Mouse (Mus musculus) neutrophil, adult 59 days (primary cell): ENCODE measurements around the gene Slc17a4. TPM values are rescaled to one million over a fixed set of nuclear protein-coding genes. Genes with fewer than 3 reads are reported as not detected.

Experiments
- total RNA-seq, 2 experiments: library from RNA; stranded (reverse); gene quantifications; 1 replicate in 1 of 2; 2 replicates in 1 of 2; pipeline ENCODE4 v1.2.4; 2023

The Slc17a4 gene
- total RNA-seq, result not detected

GRCm38 (mm10) chr13:23914376-23915167 is at the start of gene Slc17a4:
Gene Slc17a4 (minus strand): TSS chr13:23915009.

DNA sequence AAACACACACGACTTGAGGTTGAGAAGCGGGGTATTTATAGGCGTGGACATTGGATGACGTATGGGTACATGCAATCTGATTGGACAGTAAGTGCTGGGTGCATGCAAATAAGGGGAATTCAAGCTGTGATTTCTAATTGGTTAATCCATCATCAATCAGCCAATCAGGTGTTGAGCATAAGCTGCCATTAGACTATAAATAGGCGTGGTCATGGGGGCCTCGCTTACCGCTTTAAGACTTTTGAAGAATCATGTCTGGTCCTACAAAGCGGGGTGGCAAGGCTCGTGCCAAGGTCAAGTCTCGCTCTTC is 19.4 kb upstream of the Slc17a4 start, which contains the start of gene Hist1h2aa:
Gene Hist1h2aa, plus strand, starts transcription at position 252 of the 310 bp plus-strand sequence.

GRCm38 (mm10) chr13:23933421-23934210 is 18.8 kb upstream of the Slc17a4 start, which contains the start of gene Hist1h2ba:
Gene Hist1h2ba (minus strand): TSS chr13:23934156.

GRCm38 (mm10) chr13:23867405-23867804 is 47.4 kb downstream of the Slc17a4 start, which contains the start of gene Slc17a1:
Gene Slc17a1 (plus strand): TSS chr13:23867750.

Other genes with a start within 250 kb of the Slc17a4 start
- gene Hist1h2ac, start 231.1 kb downstream of the Slc17a4 start, total RNA-seq, result 10 to 100 TPM; 48.0 to 51.5 TPM
- 100 to 1,000 TPM in 1 of 2 experiments, 10 to 100 TPM in 1; 97.4 to 109 TPM for gene Hist1h2bc, start 230.8 kb downstream of the Slc17a4 start, total RNA-seq
- 1 to 10 TPM in 1 of 2 experiments, under 1 TPM in 1; 0.86 to 1.1 TPM for gene Hist1h1t, start 219.2 kb downstream of the Slc17a4 start, total RNA-seq
- gene Hist1h4c, start 216.6 kb downstream of the Slc17a4 start, total RNA-seq, result 100 to 1,000 TPM; 391 to 419 TPM
- 1 to 10 TPM; 4.2 to 6.6 TPM for gene Hfe, start 204.2 kb downstream of the Slc17a4 start, total RNA-seq
- gene Hist1h1c, start 176.2 kb downstream of the Slc17a4 start, total RNA-seq, result 1,000 to 10,000 TPM; 1,619 to 1,663 TPM
- 100 to 1,000 TPM; 617 to 658 TPM for gene Hist1h3c, start 169.4 kb downstream of the Slc17a4 start, total RNA-seq
- 100 to 1,000 TPM; 868 to 875 TPM for gene Hist1h2bb, start 168.3 kb downstream of the Slc17a4 start, total RNA-seq
- gene Hist1h2ab, start 163.9 kb downstream of the Slc17a4 start, total RNA-seq, result 1,000 to 10,000 TPM; 1,294 to 1,569 TPM
- gene Hist1h3b, start 162.7 kb downstream of the Slc17a4 start, total RNA-seq, result 1,000 to 10,000 TPM; 1,352 to 1,548 TPM
- 100 to 1,000 TPM; 569 to 600 TPM for gene Hist1h4b, start 158.0 kb downstream of the Slc17a4 start, total RNA-seq
- gene Hist1h4a, start 153.8 kb downstream of the Slc17a4 start, total RNA-seq, result 100 to 1,000 TPM; 541 to 562 TPM
- gene Hist1h3a, start 152.6 kb downstream of the Slc17a4 start, total RNA-seq, result 1,000 to 10,000 TPM in 1 of 2 experiments, 100 to 1,000 TPM in 1; 878 to 1,040 TPM
- gene Hist1h1a, start 151.3 kb downstream of the Slc17a4 start, total RNA-seq, result 100 to 1,000 TPM; 455 to 460 TPM
- gene Trim38, start 145.1 kb downstream of the Slc17a4 start, total RNA-seq, result not detected
- gene Slc17a2, start 108.0 kb downstream of the Slc17a4 start, total RNA-seq, result not detected
- gene Slc17a3, start 75.6 kb downstream of the Slc17a4 start, total RNA-seq, result not detected
- not detected for gene Slc17a1, start 47.3 kb downstream of the Slc17a4 start, total RNA-seq
- not detected for gene Hist1h2ba, start 19.1 kb upstream of the Slc17a4 start, total RNA-seq
- not detected for gene Hist1h2aa, start 19.5 kb upstream of the Slc17a4 start, total RNA-seq
- gene Scgn, start 76.2 kb upstream of the Slc17a4 start, total RNA-seq, result not detected